Mouse (Mus musculus): Measurements from ENCODE around the gene Dnajc1.

DNA sequence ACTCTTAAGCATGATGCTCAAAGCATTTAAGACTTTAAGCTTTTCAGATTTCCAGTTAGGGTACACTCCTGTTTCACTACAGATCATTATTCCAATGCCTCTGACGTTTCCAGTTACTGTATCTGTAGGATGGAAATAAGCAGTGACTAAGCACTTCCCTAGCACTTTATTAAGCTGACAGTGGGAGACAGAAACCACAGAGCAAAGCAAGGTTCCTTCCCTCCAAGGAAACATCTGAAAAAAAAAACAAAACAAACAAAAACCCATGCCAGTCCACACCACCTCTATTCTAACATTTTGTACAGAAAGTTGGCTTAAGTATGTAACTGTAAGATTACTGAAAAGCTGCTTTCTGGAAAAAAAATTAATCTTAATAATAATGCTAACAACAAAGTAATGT, 130.3 kb downstream of the Dnajc1 start:
- TF ChIP-seq GATA1 (IDR thresholded peaks at IDR 0.05; ENCODE audit: borderline replicate concordance, low read length) (no peak), FLI1 (IDR thresholded peaks at IDR 0.05; ENCODE audit: low read length) (no peak)

All from megakaryocyte, embryonic 14.5 days (primary cell).